Mouse (Mus musculus) heart, adult 2 months (tissue): Measurements from ENCODE around the gene Fgfr2. TPM values are rescaled to one million over a fixed set of nuclear protein-coding genes. Genes with fewer than 3 reads are reported as not detected.

Experiments
- DNase-seq, 2 experiments: peaks; one replicate each; pipeline ENCODE4 v3.0.0; 2021
- H3K27ac ChIP-seq: fragments of 200-600 bp; 2 replicates; pipeline ENCODE4 v1.8.1; 2022
- H3K27me3 ChIP-seq: fragments of 200-500 bp; 2 replicates; pipeline ENCODE4 v1.6.1; 2012; ENCODE audit warnings: mild to moderate bottlenecking, low read length, inconsistent platforms, mixed read lengths; ENCODE audit not compliant: control insufficient read depth, insufficient read depth
- H3K36me3 ChIP-seq: fragments of 200-500 bp; 2 replicates; pipeline ENCODE4 v1.6.1; 2012; ENCODE audit warnings: low read length, inconsistent platforms; ENCODE audit not compliant: control insufficient read depth, insufficient read depth
- H3K4me1 ChIP-seq: fragments of 200-500 bp; 2 replicates; pipeline ENCODE4 v1.6.1; 2011; ENCODE audit warnings: low read length; ENCODE audit not compliant: control insufficient read depth, insufficient read depth
- H3K4me3 ChIP-seq: fragments of 200-600 bp; 2 replicates; pipeline ENCODE4 v1.8.1; 2022
- H3K79me2 ChIP-seq: fragments of 200-500 bp; replicated peaks from 2 replicates; pipeline ENCODE4 v1.6.1; 2012; ENCODE audit warnings: mild to moderate bottlenecking, inconsistent platforms, low read length, moderate library complexity, mixed read lengths; ENCODE audit not compliant: control insufficient read depth, insufficient read depth
- H3K9ac ChIP-seq: fragments of 200-500 bp; 2 replicates; pipeline ENCODE4 v1.6.1; 2012; ENCODE audit warnings: low read depth, mild to moderate bottlenecking, control low read depth, inconsistent platforms, low read length, mixed read lengths
- CTCF ChIP-seq: fragments of 200-600 bp; IDR thresholded peaks from 2 replicates; pipeline ENCODE4 v1.8.1; 2022; ENCODE audit warnings: antibody characterized with exemption, mild to moderate bottlenecking, moderate library complexity
- EP300 ChIP-seq: fragments of 200-500 bp; IDR thresholded peaks from 2 replicates; pipeline ENCODE4 v1.6.1; 2011; ENCODE audit warnings: low read depth, low read length, control low read depth; ENCODE audit not compliant: insufficient read depth
- POLR2A ChIP-seq: fragments of 200-500 bp; IDR thresholded peaks from 2 replicates; pipeline ENCODE4 v1.6.1; 2011; ENCODE audit warnings: mild to moderate bottlenecking, low read depth, low read length, control low read depth; ENCODE audit not compliant: insufficient read depth
- WGBS: fragments of 180-500 bp; shearing (Covaris S2); methylation state at CpG from one replicate; pipeline ENCODE4 v1.1.7; 2018; 5-methylcytosine and 5-hydroxymethylcytosine counted together
- intact Hi-C: fragments of 180-260 bp; cut with DNase I; formaldehyde crosslinking; loops from one replicate; pipeline ENCODE4 v1.15.1; 2025
- polyA plus RNA-seq: library from polyadenylated mRNA; depleted of rRNA; stranded (reverse); fragments of >200 nt; gene quantifications from 2 replicates; pipeline ENCODE4 v1.2.3, GENCODE M21; 2012
- total RNA-seq, 2 experiments: library from RNA; stranded (reverse); gene quantifications; 2 replicates each; pipeline ENCODE4 v1.2.3; 2021

Gene Fgfr2
- total and polyA plus RNA-seq, 3 experiments, result 1.1 to 2.0 (median 1.3) TPM

DNA sequence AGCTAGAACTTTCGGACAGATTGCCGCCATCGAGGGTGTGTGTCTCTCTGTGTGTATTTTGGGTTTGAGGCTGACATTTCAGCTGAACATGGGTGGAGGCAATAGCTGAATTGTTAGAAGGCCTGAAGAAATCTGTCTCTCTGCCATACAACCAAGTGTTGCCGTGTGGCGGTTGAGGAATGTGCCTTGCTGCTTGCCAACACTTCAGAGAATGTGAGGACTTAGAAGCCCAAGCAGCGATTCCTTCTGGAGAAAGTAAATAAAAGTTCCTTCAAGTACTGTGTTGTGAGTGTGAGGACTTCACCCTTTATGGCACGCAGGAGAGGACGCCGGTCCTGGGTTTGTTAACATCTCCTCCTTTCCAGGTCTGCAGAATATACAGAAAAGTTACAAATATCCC is 2482.5 kb downstream of the Fgfr2 start:
- DNase-seq, result no peak
- no peak overlapping the region for H3K4me3 ChIP-seq
- H3K79me2 ChIP-seq, result no peaks in the 10 kb centered on the region
- TF ChIP-seq EP300 (0 out of 2 replicates have a peak, but pooled peaks have one; percentile 10), POLR2A (no peak)
- no peak overlapping the region for H3K9ac ChIP-seq
- no peaks in the 10 kb centered on the region for H3K27me3 ChIP-seq
- peaks cover 4% of the 10 kb centered on the region for H3K4me1 ChIP-seq
- WGBS, result 65% methylated on average over 9 of the region's 9 CpGs
- intact Hi-C loops, result no loop called here
- no peak overlapping the region for H3K27ac ChIP-seq
- 0 out of 2 replicates have a peak, but pooled peaks cover 2% of the 10 kb centered on the region for H3K36me3 ChIP-seq

- no peak for DNase-seq
- no peaks in the 10 kb centered on the region for H3K79me2 ChIP-seq
- peaks cover 2% of the 10 kb centered on the region; the same call in 1 of the 2 replicates for H3K4me1 ChIP-seq
- H3K27ac ChIP-seq, result no peak overlapping the region
- no peak overlapping the region for H3K4me3 ChIP-seq
- intact Hi-C loops, result no loop called here
- WGBS, result 63% methylated on average over 6 of the region's 6 CpGs
- no peak for TF ChIP-seq EP300
- no peak for TF ChIP-seq POLR2A
- TF ChIP-seq CTCF, result no peak
- no peaks in the 10 kb centered on the region for H3K36me3 ChIP-seq
- H3K9ac ChIP-seq, result no peak overlapping the region
- no peaks in the 10 kb centered on the region for H3K27me3 ChIP-seq
Observed at GRCm38 (mm10) chr7:130637811-130638210, 2485.3 kb downstream of the Fgfr2 start.

DNA sequence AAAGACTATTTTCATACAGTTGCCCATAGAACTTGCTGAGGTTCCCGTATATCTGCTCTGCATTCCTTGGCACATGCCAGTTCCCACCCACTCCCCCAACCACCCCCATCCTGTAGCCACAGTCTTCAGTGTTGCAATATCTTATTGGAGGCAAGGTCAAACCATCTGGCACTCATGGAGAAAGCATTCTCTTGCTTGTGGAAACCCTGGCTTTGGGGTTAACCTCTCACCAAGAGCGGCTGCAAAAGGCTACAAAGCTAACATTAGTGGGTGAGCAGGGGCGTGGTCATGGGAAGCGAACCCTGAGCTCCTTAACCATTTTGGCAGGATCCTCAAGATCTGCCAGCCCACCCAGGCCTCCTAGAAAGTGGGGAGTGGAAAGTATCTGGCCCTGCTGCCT is 2486.2 kb downstream of the Fgfr2 start:
- Histone ChIP-seq H3K27me3 (no peaks in the 10 kb centered on the region), H3K36me3 (no peaks in the 10 kb centered on the region; the same call in 1 of the 2 replicates), H3K27ac (no peak overlapping the region), H3K9ac (no peak overlapping the region), H3K4me3 (no peak overlapping the region), H3K79me2 (no peaks in the 10 kb centered on the region), H3K4me1 (peaks cover 7% of the 10 kb centered on the region)
- DNase-seq, result no peak
- TF ChIP-seq CTCF (no peak), POLR2A (no peak), EP300 (no peak)
- intact Hi-C loops, result no loop called here
- WGBS, result 83% methylated on average over 4 of the region's 4 CpGs

DNA sequence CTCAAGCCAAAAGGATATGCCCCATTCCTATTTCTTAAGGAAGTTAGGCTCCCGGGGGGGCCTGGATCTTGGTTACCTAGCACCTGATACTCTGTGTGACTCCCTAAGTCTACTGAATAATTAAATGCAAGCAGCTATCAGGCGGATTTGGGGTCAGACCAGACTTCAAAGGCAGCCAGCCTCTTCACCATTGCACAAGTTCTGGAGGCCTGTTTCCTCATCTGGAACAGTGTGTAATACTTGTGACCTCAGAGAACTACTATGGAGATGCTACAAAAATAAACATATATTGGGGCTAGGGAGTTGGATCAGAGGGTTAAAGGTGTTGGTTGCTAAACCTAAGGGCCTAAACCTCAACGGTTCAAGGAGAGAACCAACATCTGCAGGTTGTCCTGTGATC is 2486.9 kb downstream of the Fgfr2 start:
- no peak for DNase-seq
- H3K27me3 ChIP-seq, result no peaks in the 10 kb centered on the region
- H3K36me3 ChIP-seq, result peaks cover 2% of the 10 kb centered on the region; the same call in 1 of the 2 replicates
- H3K4me3 ChIP-seq, result no peak overlapping the region
- peaks cover 9% of the 10 kb centered on the region for H3K4me1 ChIP-seq
- TF ChIP-seq CTCF, result no peak
- TF ChIP-seq POLR2A, result no peak
- TF ChIP-seq EP300, result no peak
- H3K27ac ChIP-seq, result no peak overlapping the region
- no peak overlapping the region for H3K9ac ChIP-seq
- intact Hi-C loops, result no loop called here
- 78% methylated on average over 3 of the region's 3 CpGs for WGBS
- no peaks in the 10 kb centered on the region for H3K79me2 ChIP-seq

DNA sequence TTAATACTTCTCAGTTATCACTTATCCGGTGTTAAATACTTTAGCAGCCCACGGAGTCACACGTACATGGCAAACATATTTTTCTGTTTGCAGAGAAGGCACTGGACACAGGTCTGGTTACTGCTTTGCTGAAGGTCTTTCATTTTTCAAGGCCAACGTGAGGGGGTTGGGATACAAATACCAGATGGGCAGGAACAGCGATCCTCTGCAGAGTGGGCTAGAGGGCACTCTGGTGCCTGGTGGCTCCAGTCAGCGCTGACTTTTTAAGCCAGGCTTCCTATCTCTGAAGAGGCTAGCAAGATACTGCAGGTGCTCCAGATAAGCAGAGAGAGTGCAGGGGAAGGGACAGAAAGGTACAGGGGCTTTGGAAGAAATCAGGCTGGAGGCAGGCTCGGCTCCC is 2487.9 kb downstream of the Fgfr2 start:
- Histone ChIP-seq H3K4me3 (no peak overlapping the region), H3K79me2 (no peaks in the 10 kb centered on the region), H3K27me3 (no peaks in the 10 kb centered on the region), H3K36me3 (peaks cover 3% of the 10 kb centered on the region; the same call in 1 of the 2 replicates), H3K4me1 (peaks cover 9% of the 10 kb centered on the region), H3K9ac (no peak overlapping the region), H3K27ac (no peak overlapping the region)
- 40% methylated on average over 7 of the region's 7 CpGs for WGBS
- DNase-seq, result no peak
- no peak for TF ChIP-seq POLR2A
- no peak for TF ChIP-seq EP300
- no peak for TF ChIP-seq CTCF
- intact Hi-C loops, result no loop called here

DNA sequence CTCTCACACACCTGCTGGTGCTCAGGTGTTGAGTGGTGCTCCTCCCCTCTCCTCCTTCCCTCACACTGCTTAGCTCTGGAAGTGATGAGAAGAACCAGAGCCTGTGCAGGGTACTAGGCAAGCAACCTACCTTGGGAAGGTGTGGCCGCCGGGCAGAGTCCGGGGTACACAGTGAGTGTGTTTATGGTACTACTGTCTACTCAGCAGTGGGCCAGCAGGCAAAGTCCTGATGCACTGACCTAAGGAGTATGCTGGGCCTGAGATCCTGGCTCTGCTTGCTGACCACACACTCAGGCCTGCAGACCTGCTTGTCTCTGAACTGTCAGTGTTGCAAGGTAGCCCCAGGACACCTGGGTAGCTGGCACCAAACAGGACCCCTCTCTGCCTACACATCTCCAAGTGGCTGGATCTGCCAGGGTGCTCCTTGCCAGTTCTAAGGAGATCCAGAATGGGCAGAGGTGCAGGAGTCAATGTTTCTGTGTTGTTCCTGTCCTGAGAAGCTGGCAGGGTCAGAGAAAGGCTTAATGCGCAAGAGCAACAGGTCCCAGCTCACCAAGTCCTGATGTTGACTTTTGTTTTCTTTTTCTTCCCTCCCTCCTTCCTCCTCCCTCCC is 2488.8 kb downstream of the Fgfr2 start:
- no peaks in the 10 kb centered on the region for H3K79me2 ChIP-seq
- H3K4me3 ChIP-seq, result no peak overlapping the region
- TF ChIP-seq CTCF (no peak), POLR2A (no peak), EP300 (no peak)
- H3K27me3 ChIP-seq, result no peaks in the 10 kb centered on the region
- DNase-seq, result no peak
- H3K9ac ChIP-seq, result no peak overlapping the region
- H3K36me3 ChIP-seq, result peaks cover 3% of the 10 kb centered on the region; the same call in 1 of the 2 replicates
- no peak overlapping the region for H3K27ac ChIP-seq
- 89% methylated on average over 4 of the region's 4 CpGs for WGBS
- intact Hi-C loops, result no loop called here
- peaks cover 9% of the 10 kb centered on the region for H3K4me1 ChIP-seq
